Mouse (Mus musculus) forebrain, embryonic 14.5 days (tissue): Measurements from ENCODE around the gene Mxi1. TPM values are rescaled to one million over a fixed set of nuclear protein-coding genes. Genes with fewer than 3 reads are reported as not detected.

Source experiments
- ATAC-seq: fragments of 200-750 bp; cut with Nextera tagmentation; 2 replicates; pipeline ENCODE4 v1.8.0; 2017; ENCODE audit warnings: mild to moderate bottlenecking, moderate library complexity
- DNase-seq: peaks from one replicate; pipeline ENCODE4 v3.0.0-alpha.2; 2015; ENCODE audit warnings: low spot score
- H3K27ac ChIP-seq: fragments of 300-500 bp; sonication (generic); 2 replicates; pipeline ENCODE4 v1.5.1; 2014; ENCODE audit warnings: low read depth, mild to moderate bottlenecking, control low read depth, low read length, moderate library complexity
- H3K27me3 ChIP-seq: fragments of 300-500 bp; sonication (generic); replicated peaks from 2 replicates; pipeline ENCODE4 v1.6.1; 2014; ENCODE audit warnings: low read length, control low read depth, mixed read lengths; ENCODE audit not compliant: control insufficient read depth, insufficient read depth
- H3K36me3 ChIP-seq: fragments of 300-500 bp; sonication (generic); 2 replicates; pipeline ENCODE4 v1.6.1; 2014; ENCODE audit warnings: low read length, control low read depth; ENCODE audit not compliant: control insufficient read depth, insufficient read depth
- H3K4me1 ChIP-seq: fragments of 300-500 bp; sonication (generic); 2 replicates; pipeline ENCODE4 v1.6.1; 2014; ENCODE audit warnings: antibody characterized with exemption, low read length, control low read depth; ENCODE audit not compliant: control insufficient read depth, insufficient read depth
- H3K4me2 ChIP-seq: fragments of 300-500 bp; sonication (generic); 2 replicates; pipeline ENCODE4 v1.6.1; 2014; ENCODE audit warnings: mild to moderate bottlenecking, control low read depth, low read length
- H3K4me3 ChIP-seq: fragments of 300-500 bp; sonication (generic); 2 replicates; pipeline ENCODE4 v1.5.1; 2014; ENCODE audit warnings: low read depth, low read length, control low read depth
- H3K9ac ChIP-seq: fragments of 300-500 bp; sonication (generic); 2 replicates; pipeline ENCODE4 v1.6.1; 2014; ENCODE audit warnings: mild to moderate bottlenecking, low read length, control low read depth, moderate library complexity
- H3K9me3 ChIP-seq: fragments of 300-500 bp; sonication (generic); replicated peaks from 2 replicates; pipeline ENCODE4 v1.6.1; 2016; ENCODE audit warnings: low read length, control low read depth, mixed read lengths; ENCODE audit not compliant: control insufficient read depth
- WGBS: fragments of 180-500 bp; shearing (Covaris S2); extraction: QIAGEN DNeasy Blood & Tissue Kit; methylation state at CpG from one replicate; pipeline ENCODE4 v1.1.7; 2014; 5-methylcytosine and 5-hydroxymethylcytosine counted together
- polyA plus RNA-seq: library from polyadenylated mRNA; unstranded; fragments of >200 nt; fragmentation: Nextera tagmentation; extraction: Ambion mirVana; gene quantifications from 2 replicates; pipeline ENCODE4 v1.2.1, GENCODE M21; 2014

Mxi1 gene
- polyA plus RNA-seq, 1 experiment from 2014 or later, result 27.6 TPM

GRCm38 (mm10) chr19:53402741-53403432 lies 92.6 kb downstream of the Mxi1 start:
- H3K27ac ChIP-seq, result no peak overlapping the region
- H3K9me3 ChIP-seq, result no peaks in the 10 kb centered on the region
- 60% methylated on average over 12 of the region's 12 CpGs for WGBS
- H3K9ac ChIP-seq, result no peak overlapping the region
- no peak overlapping the region for H3K4me2 ChIP-seq
- DNase-seq, result no peak
- no peak overlapping the region for H3K4me3 ChIP-seq
- H3K27me3 ChIP-seq, result no peaks in the 10 kb centered on the region
- no peak for ATAC-seq
- no peaks in the 10 kb centered on the region for H3K36me3 ChIP-seq
- H3K4me1 ChIP-seq, result no peaks in the 10 kb centered on the region

- Histone ChIP-seq H3K4me1 (no peaks in the 10 kb centered on the region), H3K4me2 (no peak overlapping the region), H3K27me3 (no peaks in the 10 kb centered on the region), H3K4me3 (no peak overlapping the region), H3K9me3 (no peaks in the 10 kb centered on the region), H3K36me3 (no peaks in the 10 kb centered on the region), H3K9ac (no peak overlapping the region), H3K27ac (no peak overlapping the region)
- 93% methylated on average over 10 of the region's 10 CpGs for WGBS
- ATAC-seq (no peak), DNase-seq (no peak)
Observed at GRCm38 (mm10) chr19:53404219-53404836, 94.0 kb downstream of the Mxi1 start.

GRCm38 (mm10) chr19:53404837-53405356 lies 94.6 kb downstream of the Mxi1 start:
- Histone ChIP-seq H3K4me1 (no peaks in the 10 kb centered on the region), H3K9me3 (no peaks in the 10 kb centered on the region), H3K9ac (no peak overlapping the region), H3K27me3 (no peaks in the 10 kb centered on the region), H3K4me2 (no peak overlapping the region), H3K36me3 (no peaks in the 10 kb centered on the region), H3K4me3 (no peak overlapping the region), H3K27ac (no peak overlapping the region)
- DNase-seq (no peak), ATAC-seq (no peak)
- WGBS, result 87% methylated on average over 18 of the region's 18 CpGs

GRCm38 (mm10) chr19:53405810-53406209 lies 95.5 kb downstream of the Mxi1 start:
- Histone ChIP-seq H3K4me2 (no peak overlapping the region), H3K4me3 (no peak overlapping the region), H3K4me1 (no peaks in the 10 kb centered on the region), H3K36me3 (no peaks in the 10 kb centered on the region), H3K9ac (no peak overlapping the region), H3K9me3 (no peaks in the 10 kb centered on the region), H3K27me3 (no peaks in the 10 kb centered on the region), H3K27ac (no peak overlapping the region)
- DNase-seq (no peak), ATAC-seq (no peak)
- 73% methylated on average over 2 of the region's 2 CpGs for WGBS

GRCm38 (mm10) chr19:53407350-53407749 lies 97.0 kb downstream of the Mxi1 start:
- Histone ChIP-seq H3K27me3 (no peaks in the 10 kb centered on the region), H3K27ac (no peak overlapping the region), H3K9me3 (no peaks in the 10 kb centered on the region), H3K4me2 (no peak overlapping the region), H3K4me1 (no peaks in the 10 kb centered on the region), H3K4me3 (no peak overlapping the region), H3K9ac (no peak overlapping the region), H3K36me3 (no peaks in the 10 kb centered on the region)
- WGBS, result 83% methylated on average over 2 of the region's 2 CpGs
- DNase-seq, result no peak
- no peak for ATAC-seq

- ATAC-seq, result no peak
- no peak for DNase-seq
- Histone ChIP-seq H3K4me1 (no peaks in the 10 kb centered on the region), H3K4me2 (no peak overlapping the region), H3K27ac (no peak overlapping the region), H3K9ac (no peak overlapping the region), H3K9me3 (no peaks in the 10 kb centered on the region), H3K4me3 (no peak overlapping the region), H3K36me3 (no peaks in the 10 kb centered on the region), H3K27me3 (no peaks in the 10 kb centered on the region)
- WGBS, result 91% methylated on average over 8 of the region's 8 CpGs
Observed at GRCm38 (mm10) chr19:53408398-53408797, 98.1 kb downstream of the Mxi1 start.

GRCm38 (mm10) chr19:53409663-53410307 lies 99.5 kb downstream of the Mxi1 start:
- Histone ChIP-seq H3K9me3 (no peaks in the 10 kb centered on the region), H3K36me3 (no peaks in the 10 kb centered on the region), H3K27me3 (no peaks in the 10 kb centered on the region), H3K4me1 (no peaks in the 10 kb centered on the region), H3K9ac (no peak overlapping the region), H3K27ac (no peak overlapping the region), H3K4me3 (no peak overlapping the region), H3K4me2 (no peak overlapping the region)
- ATAC-seq (no peak), DNase-seq (no peak)
- WGBS, result 65% methylated on average over 17 of the region's 17 CpGs

GRCm38 (mm10) chr19:53412149-53412848 lies 102.0 kb downstream of the Mxi1 start:
- no peak overlapping the region for H3K27ac ChIP-seq
- H3K4me1 ChIP-seq, result no peaks in the 10 kb centered on the region
- H3K4me2 ChIP-seq, result no peak overlapping the region
- 10% methylated on average over 6 of the region's 6 CpGs for WGBS
- H3K9ac ChIP-seq, result no peak overlapping the region
- H3K9me3 ChIP-seq, result no peaks in the 10 kb centered on the region
- ATAC-seq, result no peak
- no peak for DNase-seq
- H3K27me3 ChIP-seq, result no peaks in the 10 kb centered on the region
- H3K36me3 ChIP-seq, result no peaks in the 10 kb centered on the region
- H3K4me3 ChIP-seq, result no peak overlapping the region
